Mouse (Mus musculus): ENCODE results near the gene Insl3. TPM values are rescaled to one million over a fixed set of nuclear protein-coding genes. Genes with fewer than 3 reads are reported as not detected.

Insl3 gene
- polyA plus RNA-seq, 1 experiment from 2014 or later = 0.37 TPM

DNA sequence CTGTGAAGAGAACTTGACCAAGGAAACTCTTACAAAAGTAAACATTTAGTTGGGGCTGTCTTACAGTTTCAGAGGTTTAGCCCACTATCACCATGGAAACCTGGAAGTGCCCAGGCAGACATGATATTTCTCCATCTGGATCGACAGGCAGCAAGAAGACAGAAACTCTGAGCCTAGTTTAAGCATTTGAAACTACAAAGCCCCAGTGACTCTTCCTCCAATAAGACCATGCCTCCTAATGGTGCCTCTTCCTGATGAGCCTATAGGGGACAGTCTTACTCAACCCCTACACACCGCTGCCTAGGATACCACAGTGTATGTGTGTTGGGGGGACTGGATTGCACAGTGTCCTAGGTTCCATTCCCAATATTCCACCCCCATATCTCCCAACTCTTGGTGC is 14.9 kb upstream of the Insl3 start:
- Histone ChIP-seq H3K27me3 (ENCODE audit: control insufficient read depth, insufficient read depth, low read length) (peaks cover 45% of the 10 kb centered on the region), H3K4me2 (replicated peaks; ENCODE audit: low read depth, low read length) (no peak overlapping the region), H3K9me3 (ENCODE audit: control insufficient read depth, low read length) (no peaks in the 10 kb centered on the region), H3K4me3 (ENCODE audit: low read depth, low read length) (no peak overlapping the region), H3K4me1 (replicated peaks; ENCODE audit: control insufficient read depth, insufficient read depth, low read length) (peaks cover 4% of the 10 kb centered on the region), H3K36me3 (ENCODE audit: control insufficient read depth, insufficient read depth, low read length) (no peaks in the 10 kb centered on the region), H3K9ac (ENCODE audit: low read depth, low read length) (no peak overlapping the region), H3K27ac (ENCODE audit: low read depth, low read length) (no peak overlapping the region)
- ATAC-seq (ENCODE audit: low FRiP score) (no peak), DNase-seq (ENCODE audit: low spot score) (no peak)
- whole genome bisulfite sequencing = 81% methylated on average over 2 of the region's 2 CpGs

DNA sequence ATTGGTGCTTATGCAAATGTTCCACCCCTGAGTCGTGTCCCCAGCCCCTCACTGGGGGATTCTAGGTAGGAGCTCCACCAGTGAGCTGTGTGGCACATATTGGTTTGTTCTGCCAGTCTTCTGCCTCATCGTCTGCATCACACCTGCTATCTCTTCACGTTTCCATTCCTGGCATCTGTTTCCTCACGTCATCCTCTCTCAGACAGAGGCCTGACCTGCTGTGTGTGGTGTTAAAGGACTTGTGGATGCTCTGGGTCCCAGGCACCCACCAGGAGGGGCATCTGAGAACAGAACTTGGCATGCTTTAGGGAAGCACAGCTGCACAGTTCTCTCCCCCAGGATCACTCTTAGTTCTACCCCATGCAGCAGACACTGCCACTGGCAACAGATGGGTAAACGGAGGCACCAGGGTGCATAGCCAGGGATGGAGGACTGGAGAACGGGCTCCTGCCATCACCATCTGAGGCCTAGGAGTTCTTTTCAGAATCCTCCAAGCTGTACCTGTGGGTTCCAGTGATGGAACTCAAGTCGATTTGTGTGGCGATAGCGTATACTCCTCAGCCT is 13.5 kb upstream of the Insl3 start:
- no peak overlapping the region for H3K9ac ChIP-seq (ENCODE audit: low read depth, low read length)
- no peak overlapping the region for H3K4me2 ChIP-seq (replicated peaks; ENCODE audit: low read depth, low read length)
- no peaks in the 10 kb centered on the region for H3K36me3 ChIP-seq (ENCODE audit: control insufficient read depth, insufficient read depth, low read length)
- ATAC-seq (ENCODE audit: low FRiP score) (no peak), DNase-seq (ENCODE audit: low spot score) (no peak)
- H3K27ac ChIP-seq (ENCODE audit: low read depth, low read length) = no peak overlapping the region
- no peak overlapping the region for H3K4me3 ChIP-seq (ENCODE audit: low read depth, low read length)
- WGBS = 29% methylated on average over 9 of the region's 9 CpGs
- H3K27me3 ChIP-seq (ENCODE audit: control insufficient read depth, insufficient read depth, low read length) = peaks cover 53% of the 10 kb centered on the region
- no peaks in the 10 kb centered on the region for H3K9me3 ChIP-seq (ENCODE audit: control insufficient read depth, low read length)
- no peaks in the 10 kb centered on the region; the same call in 1 of the 2 replicates for H3K4me1 ChIP-seq (replicated peaks; ENCODE audit: control insufficient read depth, insufficient read depth, low read length)

DNA sequence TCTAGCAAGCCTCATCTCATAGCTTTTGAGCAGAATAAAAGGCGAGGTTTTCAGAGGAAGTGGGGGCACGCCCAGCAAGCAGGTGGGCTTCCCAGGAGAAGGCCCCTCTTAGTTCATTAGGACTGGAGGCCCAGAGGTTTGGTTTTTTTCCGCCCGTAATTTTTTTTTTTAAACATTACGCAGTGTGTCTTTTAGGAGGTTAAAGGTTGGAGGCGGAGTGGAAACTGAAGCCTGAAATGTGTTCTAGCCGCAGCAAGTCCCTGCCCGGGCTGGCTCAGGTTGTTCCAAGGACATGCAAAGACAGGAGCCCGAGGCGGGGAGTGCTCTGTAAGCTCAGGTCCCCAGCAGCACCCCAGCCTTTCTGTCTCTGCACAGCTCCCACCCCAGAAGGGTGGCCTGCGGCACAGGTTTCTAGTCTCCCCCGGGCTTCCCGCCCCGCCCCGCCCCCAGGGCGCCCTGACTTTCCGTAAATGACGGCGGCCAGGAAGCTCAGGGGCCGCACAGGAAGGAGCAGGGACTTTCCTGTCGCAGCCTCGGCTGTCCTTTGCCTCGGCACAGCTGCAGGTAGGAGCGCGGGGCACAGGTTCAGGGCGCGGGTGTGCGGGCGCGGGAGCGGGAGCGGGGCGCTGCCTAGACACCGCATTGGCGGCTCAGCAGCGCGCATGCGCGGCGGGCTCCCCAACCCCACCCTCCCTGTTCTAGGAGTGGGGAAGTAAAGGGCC is 12.8 kb upstream of the Insl3 start, which contains the start of gene Jak3:
Jak3 (plus strand) TSS at position 277 of the 722 bp plus-strand sequence.
- ATAC-seq (ENCODE audit: low FRiP score) (0 out of 2 replicates have a peak, but pooled peaks have one; percentile 31), DNase-seq (ENCODE audit: low spot score) (peak; percentile 63)
- H3K4me1 ChIP-seq (replicated peaks; ENCODE audit: control insufficient read depth, insufficient read depth, low read length) = no peaks in the 10 kb centered on the region; the same call in 1 of the 2 replicates
- no peaks in the 10 kb centered on the region for H3K36me3 ChIP-seq (ENCODE audit: control insufficient read depth, insufficient read depth, low read length)
- H3K4me2 ChIP-seq (replicated peaks; ENCODE audit: low read depth, low read length) = peak within 1 kb of the TSS; percentile 85
- H3K9ac ChIP-seq (ENCODE audit: low read depth, low read length) = peak within 1 kb of the TSS; percentile 70
- H3K27me3 ChIP-seq (ENCODE audit: control insufficient read depth, insufficient read depth, low read length) = peaks cover 60% of the 10 kb centered on the region
- H3K27ac ChIP-seq (ENCODE audit: low read depth, low read length) = no peak within 1 kb of the TSS
- WGBS = 2% methylated on average over 39 of the region's 40 CpGs
- peak within 1 kb of the TSS; percentile 42 for H3K4me3 ChIP-seq (ENCODE audit: low read depth, low read length)
- no peaks in the 10 kb centered on the region for H3K9me3 ChIP-seq (ENCODE audit: control insufficient read depth, low read length)

DNA sequence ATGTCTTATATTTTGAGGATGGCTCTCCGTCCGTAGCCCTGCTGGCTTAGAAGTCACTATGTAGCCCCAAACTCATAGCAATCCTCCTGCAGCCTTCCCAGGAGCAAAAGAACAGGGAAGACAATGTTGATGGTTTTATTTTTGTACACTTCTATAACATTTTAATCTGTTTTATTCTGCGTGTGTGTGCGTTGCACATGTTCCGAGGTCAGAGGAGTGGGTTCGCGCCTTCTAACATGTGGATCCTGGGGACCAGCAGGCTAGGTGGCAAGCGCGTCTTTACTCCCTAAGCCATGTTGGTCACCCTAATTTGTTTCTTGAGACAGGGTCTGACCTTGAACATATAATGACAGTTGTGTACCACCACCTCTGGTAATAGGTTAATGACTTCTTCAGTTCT is 12.2 kb upstream of the Insl3 start:
- 49% methylated on average over 9 of the region's 9 CpGs for WGBS
- ATAC-seq (ENCODE audit: low FRiP score) (no peak), DNase-seq (ENCODE audit: low spot score) (no peak)
- Histone ChIP-seq H3K36me3 (ENCODE audit: control insufficient read depth, insufficient read depth, low read length) (no peaks in the 10 kb centered on the region), H3K4me2 (replicated peaks; ENCODE audit: low read depth, low read length) (peak overlapping the region; percentile 85; the same call in 1 of the 2 replicates), H3K4me1 (replicated peaks; ENCODE audit: control insufficient read depth, insufficient read depth, low read length) (no peaks in the 10 kb centered on the region; the same call in 1 of the 2 replicates), H3K9ac (ENCODE audit: low read depth, low read length) (no peak overlapping the region), H3K27ac (ENCODE audit: low read depth, low read length) (no peak overlapping the region), H3K27me3 (ENCODE audit: control insufficient read depth, insufficient read depth, low read length) (peaks cover 66% of the 10 kb centered on the region), H3K4me3 (ENCODE audit: low read depth, low read length) (peak overlapping the region; percentile 42), H3K9me3 (ENCODE audit: control insufficient read depth, low read length) (no peaks in the 10 kb centered on the region)

DNA sequence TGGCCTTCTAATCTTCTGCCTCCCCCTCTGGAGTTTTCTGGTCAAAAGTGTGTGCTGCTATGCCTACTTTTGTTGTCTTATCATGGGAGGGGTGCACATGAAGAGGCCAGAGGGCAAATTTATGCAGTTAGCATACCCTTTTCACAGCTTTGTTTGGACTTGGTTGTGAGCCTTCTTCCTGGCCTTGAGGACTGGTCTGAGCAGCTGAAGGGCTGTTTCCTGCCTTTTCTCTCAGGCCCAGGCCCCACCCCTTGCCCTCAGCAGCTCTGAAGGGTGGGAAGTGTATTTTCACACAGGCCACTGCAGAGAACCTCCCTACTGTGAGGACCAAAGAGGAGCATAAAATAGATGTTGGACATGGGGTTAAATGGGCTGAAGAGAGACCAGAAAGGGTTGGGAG is 11.5 kb upstream of the Insl3 start:
- Histone ChIP-seq H3K27me3 (ENCODE audit: control insufficient read depth, insufficient read depth, low read length) (peaks cover 74% of the 10 kb centered on the region), H3K4me2 (replicated peaks; ENCODE audit: low read depth, low read length) (no peak overlapping the region), H3K27ac (ENCODE audit: low read depth, low read length) (no peak overlapping the region), H3K36me3 (ENCODE audit: control insufficient read depth, insufficient read depth, low read length) (no peaks in the 10 kb centered on the region), H3K4me1 (replicated peaks; ENCODE audit: control insufficient read depth, insufficient read depth, low read length) (no peaks in the 10 kb centered on the region), H3K9me3 (ENCODE audit: control insufficient read depth, low read length) (no peaks in the 10 kb centered on the region), H3K4me3 (ENCODE audit: low read depth, low read length) (no peak overlapping the region), H3K9ac (ENCODE audit: low read depth, low read length) (no peak overlapping the region)
- DNase-seq (ENCODE audit: low spot score) (no peak), ATAC-seq (ENCODE audit: low FRiP score) (no peak)

DNA sequence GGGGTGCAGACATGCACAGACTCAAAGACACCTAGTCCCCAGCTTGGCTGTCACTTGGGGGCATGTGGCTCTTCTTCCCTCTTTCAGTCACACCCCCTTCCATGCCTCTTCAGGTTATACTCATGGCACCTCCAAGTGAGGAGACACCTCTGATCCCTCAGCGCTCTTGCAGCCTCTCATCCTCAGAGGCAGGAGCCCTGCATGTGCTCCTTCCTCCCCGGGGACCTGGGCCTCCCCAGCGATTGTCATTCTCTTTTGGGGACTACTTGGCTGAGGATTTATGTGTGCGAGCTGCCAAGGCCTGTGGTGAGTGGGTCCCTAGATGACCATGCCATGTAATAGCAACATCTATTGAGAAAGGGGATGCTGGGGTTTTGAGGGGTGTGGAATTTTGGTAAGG is 10.8 kb upstream of the Insl3 start:
- Histone ChIP-seq H3K27ac (ENCODE audit: low read depth, low read length) (no peak overlapping the region), H3K9ac (ENCODE audit: low read depth, low read length) (no peak overlapping the region), H3K4me3 (ENCODE audit: low read depth, low read length) (no peak overlapping the region), H3K4me2 (replicated peaks; ENCODE audit: low read depth, low read length) (no peak overlapping the region), H3K27me3 (ENCODE audit: control insufficient read depth, insufficient read depth, low read length) (peaks cover 80% of the 10 kb centered on the region), H3K4me1 (replicated peaks; ENCODE audit: control insufficient read depth, insufficient read depth, low read length) (no peaks in the 10 kb centered on the region), H3K36me3 (ENCODE audit: control insufficient read depth, insufficient read depth, low read length) (no peaks in the 10 kb centered on the region), H3K9me3 (ENCODE audit: control insufficient read depth, low read length) (no peaks in the 10 kb centered on the region)
- ATAC-seq (ENCODE audit: low FRiP score) (no peak), DNase-seq (ENCODE audit: low spot score) (no peak)
- WGBS = 65% methylated on average over 4 of the region's 4 CpGs

DNA sequence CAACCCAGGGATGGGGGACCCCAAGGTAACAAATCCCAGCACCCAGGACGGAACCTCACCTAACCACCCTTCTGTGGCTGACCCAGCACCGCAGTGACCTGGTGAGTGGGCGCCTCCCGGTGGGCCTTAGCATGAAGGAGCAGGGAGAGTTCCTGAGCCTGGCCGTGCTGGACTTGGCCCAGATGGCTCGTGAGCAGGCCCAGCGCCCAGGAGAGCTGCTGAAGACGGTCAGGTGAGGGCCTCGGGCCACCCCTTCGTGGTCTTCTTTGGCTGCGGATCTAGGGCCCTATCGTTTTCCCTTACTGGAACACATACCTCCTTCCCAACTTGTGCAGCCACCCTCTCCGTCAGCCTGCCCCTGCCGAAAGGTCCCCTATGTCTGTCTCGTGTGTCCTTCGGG is 9.9 kb upstream of the Insl3 start:
- ATAC-seq (ENCODE audit: low FRiP score) (no peak), DNase-seq (ENCODE audit: low spot score) (no peak)
- Histone ChIP-seq H3K27me3 (ENCODE audit: control insufficient read depth, insufficient read depth, low read length) (peaks cover 89% of the 10 kb centered on the region), H3K9ac (ENCODE audit: low read depth, low read length) (no peak overlapping the region), H3K27ac (ENCODE audit: low read depth, low read length) (no peak overlapping the region), H3K36me3 (ENCODE audit: control insufficient read depth, insufficient read depth, low read length) (no peaks in the 10 kb centered on the region), H3K4me2 (replicated peaks; ENCODE audit: low read depth, low read length) (peak overlapping the region; percentile 24), H3K4me3 (ENCODE audit: low read depth, low read length) (peak overlapping the region; percentile 12; the same call in 1 of the 2 replicates), H3K4me1 (replicated peaks; ENCODE audit: control insufficient read depth, insufficient read depth, low read length) (no peaks in the 10 kb centered on the region), H3K9me3 (ENCODE audit: control insufficient read depth, low read length) (no peaks in the 10 kb centered on the region)
- WGBS = 9% methylated on average over 16 of the region's 16 CpGs

DNA sequence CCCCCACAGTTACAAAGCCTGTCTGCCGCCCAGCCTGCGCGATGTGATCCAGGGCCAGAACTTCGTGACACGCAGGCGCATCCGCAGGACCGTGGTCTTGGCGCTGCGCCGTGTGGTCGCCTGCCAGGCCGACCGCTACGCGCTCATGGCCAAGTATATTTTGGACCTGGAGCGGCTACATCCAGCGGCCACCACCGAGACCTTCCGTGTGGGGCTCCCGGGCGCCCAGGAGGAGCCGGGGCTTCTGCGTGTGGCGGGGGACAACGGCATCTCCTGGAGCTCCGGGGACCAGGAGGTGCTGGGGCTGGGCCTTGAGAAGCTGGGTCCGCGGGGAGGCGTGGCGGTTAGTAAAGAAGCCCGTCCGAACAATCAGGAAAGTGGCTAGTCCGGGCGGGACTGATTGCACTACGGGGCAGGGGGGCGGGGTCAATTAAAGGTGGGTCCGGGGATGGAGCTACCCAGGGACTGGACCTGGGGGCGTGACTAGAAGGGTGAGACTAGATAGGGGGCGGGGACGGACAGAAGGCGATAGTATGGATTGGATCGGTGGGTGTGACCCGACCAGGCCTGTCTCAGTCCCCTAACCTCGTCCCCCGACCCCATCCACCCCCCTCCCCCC is 9.4 kb upstream of the Insl3 start:
- WGBS = 2% methylated on average over 46 of the region's 46 CpGs
- H3K27me3 ChIP-seq (ENCODE audit: control insufficient read depth, insufficient read depth, low read length) = peaks cover 94% of the 10 kb centered on the region
- H3K9me3 ChIP-seq (ENCODE audit: control insufficient read depth, low read length) = no peaks in the 10 kb centered on the region
- 0 out of 2 replicates have a peak, but pooled peaks have one; percentile 5 for ATAC-seq (ENCODE audit: low FRiP score)
- no peaks in the 10 kb centered on the region for H3K36me3 ChIP-seq (ENCODE audit: control insufficient read depth, insufficient read depth, low read length)
- H3K27ac ChIP-seq (ENCODE audit: low read depth, low read length) = no peak overlapping the region
- no peak overlapping the region for H3K9ac ChIP-seq (ENCODE audit: low read depth, low read length)
- peak overlapping the region; percentile 24 for H3K4me2 ChIP-seq (replicated peaks; ENCODE audit: low read depth, low read length)
- H3K4me3 ChIP-seq (ENCODE audit: low read depth, low read length) = peak overlapping the region; percentile 12; the same call in 1 of the 2 replicates
- DNase-seq (ENCODE audit: low spot score) = no peak
- no peaks in the 10 kb centered on the region for H3K4me1 ChIP-seq (replicated peaks; ENCODE audit: control insufficient read depth, insufficient read depth, low read length)

All from hindbrain, embryonic 11.5 days (tissue).